Mouse (Mus musculus) cerebellum, adult 18-20 months (tissue): ENCODE measurements around the gene Renbp.
A peak's percentile ranks its signal among the peaks of the same experiment; 100 is the strongest.

ENCODE experiments used
- DNase-seq, 2 experiments: peaks; one replicate each; pipeline ENCODE4 v3.0.0; 2021

Gene Renbp

DNA sequence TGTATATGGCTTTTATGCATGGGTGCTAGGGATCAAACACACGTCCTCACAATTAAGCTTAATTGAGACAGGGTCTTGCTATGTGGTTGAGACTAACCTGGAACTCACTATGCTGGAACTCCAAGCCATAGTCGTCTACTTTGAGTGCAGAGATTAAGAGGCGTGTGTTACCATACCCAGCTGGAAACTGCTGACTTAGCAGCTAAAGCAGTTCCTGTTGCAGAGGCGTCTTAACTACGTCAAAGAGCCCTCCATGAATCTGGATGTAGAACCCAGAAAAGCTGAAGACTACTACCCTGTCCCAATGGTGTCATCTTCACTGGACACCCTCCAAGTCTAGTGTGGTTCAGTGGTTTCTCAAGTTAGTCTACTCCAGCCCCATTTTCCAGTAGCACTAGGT lies 12.0 kb downstream of the Renbp start:
- no peak for DNase-seq

DNA sequence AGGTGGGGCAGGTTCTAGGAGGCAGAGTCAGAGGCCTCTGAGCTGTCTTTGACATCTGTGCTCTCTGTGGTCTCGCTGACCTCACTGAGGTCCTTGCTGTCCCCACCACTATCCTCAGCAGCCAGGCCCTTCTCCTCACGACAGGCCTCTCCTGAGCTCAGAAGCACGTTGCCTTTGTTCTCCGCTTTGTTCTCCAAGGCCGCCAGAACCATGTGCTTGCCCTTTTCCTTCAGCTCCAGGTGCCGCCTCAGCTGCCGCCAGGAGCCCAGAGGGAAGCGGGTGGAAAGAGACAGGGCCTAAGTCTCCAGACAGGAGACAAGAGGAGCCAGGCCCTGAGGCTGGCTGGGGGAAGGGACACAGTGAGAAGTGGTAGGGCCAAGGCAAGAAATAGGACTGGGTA lies 13.7 kb downstream of the Renbp start:
- DNase-seq, result no peak

GRCm38 (mm10) chrX:73914827-73915703 lies 15.6 kb downstream of the Renbp start:
- peak; percentile 81 to 93 for DNase-seq

DNA sequence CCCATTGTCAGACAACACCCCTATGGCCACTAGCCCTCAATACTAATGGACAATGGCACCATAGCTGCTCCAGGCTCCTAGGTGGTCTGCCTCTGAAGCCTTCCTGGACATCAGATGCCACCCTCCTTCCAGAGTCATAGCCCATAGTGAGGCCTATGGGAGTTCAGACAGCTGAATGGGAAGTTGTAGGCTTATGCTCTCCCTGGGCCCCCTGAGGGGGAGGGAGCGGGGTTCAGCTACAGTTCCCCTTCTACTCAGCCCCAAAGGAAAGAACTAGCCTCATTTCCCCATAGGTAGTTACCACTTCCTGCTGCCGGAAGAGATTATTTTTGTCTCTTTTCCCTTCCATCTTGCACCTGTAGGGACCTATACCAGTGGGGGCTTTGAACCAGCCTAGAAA lies 19.1 kb downstream of the Renbp start:
- DNase-seq, result no peak

DNA sequence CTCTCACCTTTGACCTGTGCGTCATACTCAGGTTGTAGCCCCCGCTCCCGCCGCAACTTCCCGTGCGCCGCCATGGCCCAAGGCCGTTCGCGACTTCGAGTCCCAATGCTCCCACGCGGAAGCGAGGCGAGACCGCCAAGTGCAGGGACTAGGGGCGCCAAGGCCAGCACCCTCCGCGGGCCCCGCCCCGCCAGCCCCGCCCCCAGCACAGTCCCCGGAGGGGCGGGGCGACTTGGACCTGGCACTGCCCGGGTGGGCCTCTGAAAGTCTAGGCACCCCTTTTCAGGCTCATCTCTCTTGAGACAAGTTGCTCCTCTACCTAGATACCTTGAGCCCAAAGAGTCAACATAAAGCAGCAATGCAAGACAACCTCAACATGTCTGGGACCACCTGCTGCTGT lies 19.5 kb downstream of the Renbp start:
- no peak for DNase-seq

GRCm38 (mm10) chrX:73910451-73910850 lies 20.2 kb downstream of the Renbp start:
- no peak for DNase-seq

- no peak for DNase-seq
Observed at GRCm38 (mm10) chrX:73910049-73910448, 20.6 kb downstream of the Renbp start.

GRCm38 (mm10) chrX:73897959-73898358 lies 32.7 kb downstream of the Renbp start:
- DNase-seq, result no peak

- DNase-seq, result peak; percentile 69 to 73
Observed at GRCm38 (mm10) chrX:73895719-73896118, 34.9 kb downstream of the Renbp start, which contains the start of gene L1cam. Gene L1cam (minus strand): TSS chrX:73896105.

- DNase-seq, result peak; percentile 46 to 62
Observed at GRCm38 (mm10) chrX:73892833-73893232, 37.8 kb downstream of the Renbp start.

DNA sequence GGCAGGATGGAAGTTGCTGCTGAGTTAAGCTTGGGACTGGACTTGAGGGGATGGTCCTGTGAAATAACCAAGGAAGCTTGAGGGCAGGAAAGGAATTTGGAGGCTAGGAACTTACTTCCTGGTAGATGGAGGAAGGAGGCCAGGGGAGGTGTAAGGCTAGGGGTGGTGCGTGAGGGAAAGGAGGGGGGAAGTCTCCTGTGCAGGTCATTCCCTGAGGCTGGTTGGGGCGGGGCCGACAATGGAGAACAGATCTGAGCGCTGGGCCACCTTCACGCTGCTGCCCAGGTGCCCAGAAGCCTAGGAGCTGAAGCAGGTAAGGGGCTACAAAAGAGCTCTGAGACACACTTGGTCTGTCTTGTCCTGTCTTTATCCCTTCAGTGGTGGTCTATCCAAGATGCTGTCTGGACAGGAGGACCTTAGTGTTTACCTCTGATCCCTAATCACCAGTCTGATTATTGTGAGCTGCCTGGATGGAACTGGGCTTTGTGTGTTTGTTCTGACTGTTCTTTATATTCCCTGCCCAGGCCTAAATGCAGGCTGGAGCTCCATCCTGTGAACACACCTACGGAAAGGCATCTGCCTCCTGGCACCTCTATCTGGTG lies 39.0 kb downstream of the Renbp start, which contains the start of gene Avpr2:
TSS of gene Avpr2 (plus strand) at position 552 of the 602 bp plus-strand sequence.
- no peak for DNase-seq

GRCm38 (mm10) chrX:73881463-73881862 lies 49.2 kb downstream of the Renbp start:
- peak in 1 of 2 experiments; percentile 11 for DNase-seq

DNA sequence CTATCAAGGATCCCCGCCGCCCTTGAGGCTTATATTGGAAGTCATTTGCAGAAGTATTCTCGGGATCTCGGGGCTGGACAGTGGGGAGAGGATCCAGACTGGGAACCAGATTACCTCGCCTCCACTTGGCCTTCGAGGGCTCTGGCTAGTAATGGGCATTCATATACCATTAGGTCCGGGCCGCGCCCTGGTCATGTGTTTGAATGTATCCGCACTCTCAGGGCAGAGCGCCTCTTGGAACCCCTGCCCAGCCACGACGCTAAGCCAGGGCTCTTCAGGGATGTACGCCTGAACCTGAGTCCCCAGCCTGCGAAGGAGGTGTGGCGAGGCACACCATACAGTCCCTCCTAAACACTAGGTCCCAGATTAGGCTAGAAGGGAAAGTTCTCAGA lies 49.6 kb downstream of the Renbp start:
- DNase-seq, result peak; percentile 23 to 35

DNA sequence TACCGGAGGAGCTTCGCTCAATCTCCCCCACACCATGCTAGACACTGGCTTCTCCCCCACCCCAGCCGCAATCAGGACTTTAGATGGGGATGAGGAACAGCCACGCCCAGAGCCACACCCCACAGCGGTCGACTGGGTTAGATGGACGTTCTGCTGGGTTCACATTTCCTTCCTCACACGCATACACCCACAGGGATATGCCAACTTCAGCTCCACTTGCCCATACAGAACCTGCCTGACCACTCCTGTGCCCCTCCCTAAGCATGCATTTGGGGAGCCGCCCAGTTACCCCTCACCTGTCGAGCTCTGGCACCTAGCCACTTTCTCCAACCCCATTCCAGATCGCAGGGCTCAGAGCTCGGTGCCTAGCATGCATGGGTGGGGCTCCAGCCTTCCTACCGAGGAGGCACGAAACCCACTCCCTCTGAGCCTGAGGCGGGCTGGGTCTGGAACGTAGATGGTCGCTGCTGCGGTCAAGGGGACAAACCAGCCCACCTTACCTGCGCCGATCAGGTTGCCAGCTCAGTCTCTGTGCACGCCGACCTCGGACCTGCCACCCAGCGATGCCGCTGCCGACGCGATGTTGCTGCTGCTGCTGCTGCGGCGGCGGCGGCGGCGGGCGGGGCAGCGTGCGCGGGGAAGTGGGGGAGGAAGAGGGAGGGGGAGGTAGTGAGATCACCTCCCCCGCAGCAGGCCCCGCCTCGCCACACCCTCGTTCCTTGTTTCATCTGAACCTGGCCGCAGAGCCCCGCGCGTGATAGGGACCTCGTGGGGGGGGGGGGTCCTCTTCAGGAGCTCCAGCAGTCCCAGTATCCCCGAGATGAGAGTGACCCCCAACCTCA lies 50.2 kb downstream of the Renbp start:
- DNase-seq, result peak; percentile 73 to 75

DNA sequence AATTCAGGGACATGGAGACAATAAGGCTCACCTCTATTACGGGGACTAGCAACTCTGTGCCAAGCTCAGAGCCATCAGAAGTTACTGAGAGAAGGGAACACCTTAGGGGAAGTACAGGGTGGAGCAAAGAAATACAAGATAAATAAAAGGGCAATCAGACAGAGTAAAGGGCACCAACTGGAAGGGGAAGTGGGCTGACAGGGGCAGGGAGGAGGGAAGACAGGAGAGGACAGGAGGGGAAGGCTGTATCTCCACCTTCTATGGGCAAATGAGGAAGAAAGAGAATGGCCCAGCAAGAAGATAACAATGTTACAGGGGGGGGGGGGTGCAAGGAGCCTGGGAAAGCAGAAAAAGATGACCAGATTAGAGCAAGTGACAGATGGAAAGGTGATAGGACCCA lies 53.6 kb downstream of the Renbp start:
- DNase-seq, result no peak

GRCm38 (mm10) chrX:73875881-73876280 lies 54.8 kb downstream of the Renbp start:
- DNase-seq, result no peak
